Mouse (Mus musculus) ES-Bruce4 (cell line): ENCODE data around the gene Cda.

Experiments used
- CTCF ChIP-seq: IDR thresholded peaks from one replicate; pipeline ENCODE4 v1.8.1; 2011; ENCODE audit warnings: low read depth, low read length
- POLR2A ChIP-seq: IDR thresholded peaks from one replicate; pipeline ENCODE4 v1.8.1; 2011; ENCODE audit warnings: low read length; ENCODE audit not compliant: insufficient read depth

- TF ChIP-seq CTCF (no peak), POLR2A (no peak)
These were observed 46.3 kb downstream of the Cda start for GRCm38 (mm10) chr4:138321488-138321887.
